Mouse (Mus musculus) limb, embryonic 14.5 days (tissue): ENCODE measurements at regions not wholly inside any gene's neighbourhood (a gene's known extent, or its start where the extent isn't known, plus 50 kb on each side); places are given as distances from the start of the nearest gene placed in this dataset.

Source experiments
- ATAC-seq: fragments of 200-750 bp; cut with Nextera tagmentation; 2 replicates; pipeline ENCODE4 v1.8.0; 2017; ENCODE audit warnings: low read depth, moderate number of reproducible peaks, moderate TSS enrichment; ENCODE audit not compliant: low FRiP score
- DNase-seq: peaks from one replicate; pipeline ENCODE4 v3.0.0-alpha.2; 2015; ENCODE audit warnings: low spot score
- H3K27ac ChIP-seq: fragments of 300-500 bp; sonication (generic); replicated peaks from 2 replicates; pipeline ENCODE4 v1.5.1; 2014; ENCODE audit warnings: low read depth, mild to moderate bottlenecking, low read length, moderate library complexity, mixed read lengths
- H3K27me3 ChIP-seq: fragments of 300-500 bp; sonication (generic); 2 replicates; pipeline ENCODE4 v1.6.1; 2014; ENCODE audit warnings: low read length, mixed read lengths; ENCODE audit not compliant: control insufficient read depth, insufficient read depth
- H3K36me3 ChIP-seq: fragments of 300-500 bp; sonication (generic); 2 replicates; pipeline ENCODE4 v1.6.1; 2014; ENCODE audit warnings: mild to moderate bottlenecking, low read length, moderate library complexity, mixed read lengths; ENCODE audit not compliant: control insufficient read depth, insufficient read depth
- H3K4me1 ChIP-seq: fragments of 300-500 bp; sonication (generic); 2 replicates; pipeline ENCODE4 v1.6.1; 2014; ENCODE audit warnings: antibody characterized with exemption, low read length, mixed read lengths; ENCODE audit not compliant: control insufficient read depth, insufficient read depth
- H3K4me2 ChIP-seq: fragments of 300-500 bp; sonication (generic); replicated peaks from 2 replicates; pipeline ENCODE4 v1.6.1; 2014; ENCODE audit warnings: low read depth, mild to moderate bottlenecking, low read length, moderate library complexity; ENCODE audit not compliant: severe bottlenecking
- H3K4me3 ChIP-seq: fragments of 300-500 bp; sonication (generic); replicated peaks from 2 replicates; pipeline ENCODE4 v1.5.1; 2014; ENCODE audit warnings: low read length
- H3K9ac ChIP-seq: fragments of 300-500 bp; sonication (generic); 2 replicates; pipeline ENCODE4 v1.6.1; 2014; ENCODE audit warnings: mild to moderate bottlenecking, low read depth, low read length, moderate library complexity; ENCODE audit not compliant: severe bottlenecking
- H3K9me3 ChIP-seq: fragments of 300-500 bp; sonication (generic); 2 replicates; pipeline ENCODE4 v1.6.1; 2016; ENCODE audit warnings: low read length; ENCODE audit not compliant: control insufficient read depth
- POLR2A ChIP-seq: fragments of 200-500 bp; IDR thresholded peaks from 2 replicates; pipeline ENCODE4 v1.8.0; 2012; ENCODE audit warnings: inconsistent platforms, mild to moderate bottlenecking, moderate library complexity, borderline replicate concordance; ENCODE audit not compliant: insufficient read depth, insufficient read length; ENCODE audit errors: extremely low read depth
- WGBS: fragments of 180-500 bp; shearing (Covaris S2); extraction: QIAGEN DNeasy Blood & Tissue Kit; methylation state at CpG from one replicate; pipeline ENCODE4 v1.1.7; 2014; 5-methylcytosine and 5-hydroxymethylcytosine counted together

- Histone ChIP-seq H3K36me3 (no peaks in the 10 kb centered on the region), H3K9me3 (no peaks in the 10 kb centered on the region), H3K27ac (no peak overlapping the region), H3K27me3 (no peaks in the 10 kb centered on the region), H3K9ac (no peak overlapping the region), H3K4me2 (no peak overlapping the region), H3K4me3 (no peak overlapping the region), H3K4me1 (no peaks in the 10 kb centered on the region)
- TF ChIP-seq POLR2A: no peak
- ATAC-seq: no peak
- DNase-seq: peak; percentile 14
- WGBS: 23% methylated on average over 1 of the region's 1 CpGs
These were observed 372.3 kb upstream of the Tle4 start for GRCm38 (mm10) chr19:14970161-14970560.

- WGBS: 70% methylated on average over 3 of the region's 3 CpGs
These were observed 370.4 kb upstream of the Tle4 start for GRCm38 (mm10) chr19:14968283-14968682.

GRCm38 (mm10) chr19:14957727-14958126 is 359.9 kb upstream of the Tle4 start:
- Histone ChIP-seq H3K27ac (no peak overlapping the region), H3K27me3 (no peaks in the 10 kb centered on the region), H3K9me3 (no peaks in the 10 kb centered on the region), H3K4me2 (no peak overlapping the region), H3K36me3 (no peaks in the 10 kb centered on the region), H3K4me1 (no peaks in the 10 kb centered on the region), H3K9ac (no peak overlapping the region), H3K4me3 (no peak overlapping the region)
- DNase-seq: no peak
- ATAC-seq: no peak
- WGBS: 94% methylated on average over 19 of the region's 19 CpGs
- TF ChIP-seq POLR2A: no peak

More at GRCm38 (mm10) chr19:14968283-14968682, 370.4 kb upstream of the Tle4 start:
- no peak overlapping the region for H3K4me2 ChIP-seq
- H3K4me1 ChIP-seq: no peaks in the 10 kb centered on the region
- no peak for TF ChIP-seq POLR2A
- H3K9ac ChIP-seq: no peak overlapping the region
- H3K36me3 ChIP-seq: no peaks in the 10 kb centered on the region
- no peak overlapping the region for H3K27ac ChIP-seq
- H3K9me3 ChIP-seq: no peaks in the 10 kb centered on the region
- no peaks in the 10 kb centered on the region for H3K27me3 ChIP-seq
- peak; percentile 65; the same call in 1 of the 2 replicates for ATAC-seq
- no peak overlapping the region for H3K4me3 ChIP-seq
- peak; percentile 69 for DNase-seq

GRCm38 (mm10) chr19:14957154-14957553 is 359.3 kb upstream of the Tle4 start:
- Histone ChIP-seq H3K9ac (no peak overlapping the region), H3K4me1 (no peaks in the 10 kb centered on the region), H3K27me3 (no peaks in the 10 kb centered on the region), H3K27ac (no peak overlapping the region), H3K4me3 (no peak overlapping the region), H3K36me3 (no peaks in the 10 kb centered on the region), H3K4me2 (no peak overlapping the region), H3K9me3 (no peaks in the 10 kb centered on the region)
- ATAC-seq (no peak), DNase-seq (no peak)
- 65% methylated on average over 10 of the region's 10 CpGs for WGBS
- no peak for TF ChIP-seq POLR2A

- no peak for TF ChIP-seq POLR2A
- H3K9me3 ChIP-seq: no peaks in the 10 kb centered on the region
- no peaks in the 10 kb centered on the region for H3K27me3 ChIP-seq
- 18% methylated on average over 3 of the region's 3 CpGs for WGBS
- no peak overlapping the region for H3K4me3 ChIP-seq
- no peaks in the 10 kb centered on the region for H3K36me3 ChIP-seq
- no peak overlapping the region for H3K4me2 ChIP-seq
- no peak overlapping the region for H3K27ac ChIP-seq
- DNase-seq (no peak), ATAC-seq (no peak)
- H3K9ac ChIP-seq: no peak overlapping the region
- no peaks in the 10 kb centered on the region for H3K4me1 ChIP-seq
These were observed 358.5 kb upstream of the Tle4 start for GRCm38 (mm10) chr19:14956392-14956791.

GRCm38 (mm10) chr19:14955969-14956368 is 358.1 kb upstream of the Tle4 start:
- Histone ChIP-seq H3K4me3 (no peak overlapping the region), H3K36me3 (no peaks in the 10 kb centered on the region), H3K4me1 (no peaks in the 10 kb centered on the region), H3K4me2 (no peak overlapping the region), H3K27ac (no peak overlapping the region), H3K9me3 (no peaks in the 10 kb centered on the region), H3K27me3 (no peaks in the 10 kb centered on the region), H3K9ac (no peak overlapping the region)
- WGBS: 44% methylated on average over 3 of the region's 3 CpGs
- no peak for ATAC-seq
- TF ChIP-seq POLR2A: no peak
- no peak for DNase-seq
